ENCODE assay signal across 9 mouse cellular contexts in the genomic region with DNA sequence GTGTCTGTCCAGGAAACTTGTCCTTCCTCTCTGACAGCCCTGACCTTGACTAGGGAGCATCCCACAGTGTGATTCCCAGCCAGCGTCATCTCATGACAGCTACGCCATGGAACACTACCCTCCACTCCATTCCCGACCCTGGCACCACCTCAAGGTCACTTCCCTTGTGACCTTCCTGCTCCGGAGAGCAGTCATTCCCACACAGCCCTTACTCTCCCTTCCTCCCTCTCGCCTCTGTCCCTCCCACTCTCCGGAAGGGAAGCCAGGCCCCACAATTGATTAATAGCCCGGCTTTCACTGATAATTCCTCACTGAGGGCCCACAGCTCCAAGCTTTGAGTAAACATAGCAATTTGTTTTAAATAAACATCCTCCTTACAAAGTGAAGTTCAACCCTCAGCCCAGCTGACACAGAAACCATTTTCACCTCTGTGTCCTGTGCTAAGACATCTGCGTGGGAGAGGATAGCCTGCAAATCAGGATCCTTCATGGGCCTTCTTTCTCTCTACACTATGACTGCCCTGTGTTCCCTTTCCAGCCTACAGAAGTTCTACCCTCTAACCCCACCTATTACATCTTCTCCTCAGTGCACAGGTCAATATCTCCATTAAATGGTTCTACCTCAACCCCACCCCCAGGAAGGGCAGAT. TPM values are rescaled to one million over a fixed set of nuclear protein-coding genes. Genes with fewer than 3 reads are reported as not detected.
DNase-seq lines count a peak whose midpoint lies in the region; ATAC-seq and TF ChIP-seq lines count a peak whose summit lies in the region.
"Had no signal": no experiment of that assay in that cellular context is flagged by ENCODE, and none has a peak within 500 bp of the region (broad histone marks: within the 10 kb centered on the region; RNA-seq: fewer than 3 reads in every experiment).

No protein-coding gene starts in this region.

- 20% methylated on average over 8 of the region's 8 CpGs for WGBS in heart, postnatal 0 days
- WGBS in forebrain, embryonic 11.5 days: 81% methylated on average over 8 of the region's 8 CpGs

- no peak overlapping the region for H3K4me3 ChIP-seq in heart, postnatal 0 days (ENCODE audit: low read depth, low read length)
- no peak overlapping the region for H3K4me3 ChIP-seq in forebrain, embryonic 11.5 days (ENCODE audit: low read depth, low read length)

- TF ChIP-seq EP300 in heart, postnatal 0 days (IDR thresholded peaks at IDR 0.05; ENCODE audit: low read depth): no peak

- H3K4me2 ChIP-seq in heart, postnatal 0 days (ENCODE audit: low read depth, low read length): no peak overlapping the region
- H3K4me2 ChIP-seq in forebrain, embryonic 11.5 days (ENCODE audit: low read depth, low read length, severe bottlenecking): no peak overlapping the region

- peak overlapping the region; percentile 13; the same call in 1 of the 2 replicates for H3K27ac ChIP-seq in heart, postnatal 0 days (ENCODE audit: low read depth)
- H3K27ac ChIP-seq in forebrain, embryonic 11.5 days (ENCODE audit: low read depth, low read length): no peak overlapping the region

- no peaks in the 10 kb centered on the region for H3K9me3 ChIP-seq in heart, postnatal 0 days (replicated peaks; ENCODE audit: control insufficient read depth, low read length)
- H3K9me3 ChIP-seq in forebrain, embryonic 11.5 days (ENCODE audit: control insufficient read depth, low read length): no peaks in the 10 kb centered on the region

- peaks cover 16% of the 10 kb centered on the region for H3K4me1 ChIP-seq in heart, postnatal 0 days (ENCODE audit: control insufficient read depth, insufficient read depth)
- peaks cover 2% of the 10 kb centered on the region; the same call in 1 of the 2 replicates for H3K4me1 ChIP-seq in forebrain, embryonic 11.5 days (replicated peaks; ENCODE audit: control insufficient read depth, insufficient read depth, low read length)

- no peak for TF ChIP-seq CTCF in heart, postnatal 0 days (IDR thresholded peaks at IDR 0.05; ENCODE audit: low read depth)

- peak; percentile 72 for ATAC-seq in heart, postnatal 0 days (ENCODE audit: insufficient read depth, low read depth)
- no peak for ATAC-seq in forebrain, embryonic 11.5 days (replicated peaks; ENCODE audit: low FRiP score)
- ATAC-seq in monocyte, adult 5-6 weeks (replicated peaks; ENCODE audit: insufficient number of reproducible peaks, low FRiP score, low TSS enrichment, poor library complexity, severe bottlenecking): no peak
- ATAC-seq in activated CD4-positive, CD25-positive, alpha-beta regulatory T cell, adult 4 months: no peak

- H3K36me3 ChIP-seq in heart, postnatal 0 days (replicated peaks; ENCODE audit: control insufficient read depth, insufficient read depth, low read length): no peaks in the 10 kb centered on the region
- no peaks in the 10 kb centered on the region for H3K36me3 ChIP-seq in forebrain, embryonic 11.5 days (ENCODE audit: control insufficient read depth, insufficient read depth, low read length)

- H3K27me3 ChIP-seq in heart, postnatal 0 days (ENCODE audit: control insufficient read depth, insufficient read depth, low read length): no peaks in the 10 kb centered on the region
- no peaks in the 10 kb centered on the region for H3K27me3 ChIP-seq in forebrain, embryonic 11.5 days (ENCODE audit: control insufficient read depth, insufficient read depth, low read length)

- peak; percentile 95 for DNase-seq in adrenal gland, adult 2 months
- no peak for DNase-seq in heart, postnatal 0 days (ENCODE audit: low spot score)
- peak; percentile 76 to 89 for DNase-seq in kidney, postnatal 25 days
- peak; percentile 72 for DNase-seq in lung, postnatal 14 days
- DNase-seq in forebrain, embryonic 11.5 days (ENCODE audit: low spot score): no peak
- DNase-seq in left cerebral cortex, adult 18-20 months (ENCODE audit: low spot score in 2 of 2): no peak
- DNase-seq: gastrocnemius, postnatal 36 days had no signal

- no peak overlapping the region for H3K9ac ChIP-seq in heart, postnatal 0 days (replicated peaks; ENCODE audit: low read depth, low read length)
- no peak overlapping the region for H3K9ac ChIP-seq in forebrain, embryonic 11.5 days (ENCODE audit: low read length)

RNA-seq across cellular contexts. Expression of a gene that starts 47.1 kb away (rescaled TPM):
- 10 to 100 TPM; 38.1 to 48.6 TPM for total RNA-seq in adrenal gland, adult 2 months (2021)
- polyA plus RNA-seq in adrenal gland, adult 2 months (2012; rRNA removed): 1.2 TPM in 2 replicates
- 6.8 and 9.0 TPM in 2 replicates for total RNA-seq in heart, postnatal 0 days (2014; rRNA removed; ENCODE audit: low replicate concordance)
- 25.0 and 32.0 TPM in 2 replicates for polyA plus RNA-seq in heart, postnatal 0 days (2015; fragmentation: Nextera tagmentation; extraction: Ambion mirVana)
- 53.6 and 57.6 TPM in 2 replicates for polyA plus RNA-seq in forebrain, embryonic 11.5 days (2014; fragmentation: Nextera tagmentation; extraction: Ambion mirVana)
- total RNA-seq in monocyte, adult 5-6 weeks (2017): 62.7 to 74.2 TPM (median 74.1 TPM) in 3 replicates
- 10 to 100 TPM; 35.9 TPM for polyA plus RNA-seq in activated CD4-positive, CD25-positive, alpha-beta regulatory T cell, adult 4 months (2017; shearing (Covaris generic))
- 10 to 100 TPM; 36.8 to 39.2 TPM for total RNA-seq in left cerebral cortex, adult 18-20 months (2021)

Comparison
In these comparisons a context has a peak if more than half of its experiments do, and no peak if none do; other contexts are left out.
1. DNase-seq: peak in adrenal gland, adult 2 months (single experiment), kidney, postnatal 25 days (2 of 2) and lung, postnatal 14 days (single experiment); none in heart, postnatal 0 days (single experiment), forebrain, embryonic 11.5 days (single experiment) and left cerebral cortex, adult 18-20 months (0 of 2).